Mouse (Mus musculus) small intestine, adult 2 months (tissue): ENCODE measurements at regions not wholly inside any gene's neighbourhood (a gene's known extent, or its start where the extent isn't known, plus 50 kb on each side); places are given as distances from the start of the nearest gene placed in this dataset.
A peak's percentile ranks its signal among the peaks of the same experiment; 100 is the strongest.

ENCODE experiments used
- H3K27ac ChIP-seq: fragments of 200-500 bp; 2 replicates; pipeline ENCODE4 v1.5.1; 2012; ENCODE audit warnings: low read depth, low read length, control low read depth, inconsistent platforms; ENCODE audit not compliant: insufficient read depth
- H3K27me3 ChIP-seq: fragments of 200-500 bp; 2 replicates; pipeline ENCODE4 v1.6.1; 2012; ENCODE audit warnings: mild to moderate bottlenecking, moderate library complexity, low read length, inconsistent platforms; ENCODE audit not compliant: control insufficient read depth, insufficient read depth
- H3K36me3 ChIP-seq: fragments of 200-500 bp; 2 replicates; pipeline ENCODE4 v1.6.1; 2012; ENCODE audit warnings: mild to moderate bottlenecking, low read length, control low read depth, inconsistent platforms; ENCODE audit not compliant: control insufficient read depth, insufficient read depth
- H3K4me1 ChIP-seq: fragments of 200-500 bp; 2 replicates; pipeline ENCODE4 v1.6.1; 2012; ENCODE audit warnings: low read length, inconsistent platforms, mixed read lengths; ENCODE audit not compliant: control insufficient read depth, insufficient read depth, insufficient read length
- H3K4me3 ChIP-seq: fragments of 200-500 bp; 2 replicates; pipeline ENCODE4 v1.5.1; 2012; ENCODE audit warnings: low read depth, mild to moderate bottlenecking, control low read depth, inconsistent platforms, low read length, moderate library complexity
- CTCF ChIP-seq: fragments of 200-500 bp; IDR thresholded peaks from 2 replicates; pipeline ENCODE4 v1.5.1; 2012; ENCODE audit warnings: low read depth, mild to moderate bottlenecking, control low read depth, inconsistent platforms, low read length, moderate library complexity, mixed read lengths; ENCODE audit not compliant: insufficient replicate concordance, insufficient read length; ENCODE audit errors: extremely low read depth
- POLR2A ChIP-seq: fragments of 200-500 bp; IDR thresholded peaks from 2 replicates; pipeline ENCODE4 v1.6.1; 2012; ENCODE audit warnings: low read depth, mild to moderate bottlenecking, control low read depth, inconsistent platforms, low read length, moderate library complexity
- WGBS: fragments of 180-500 bp; shearing (Covaris S2); methylation state at CpG from one replicate; pipeline ENCODE4 v1.1.7; 2018; 5-methylcytosine and 5-hydroxymethylcytosine counted together

DNA sequence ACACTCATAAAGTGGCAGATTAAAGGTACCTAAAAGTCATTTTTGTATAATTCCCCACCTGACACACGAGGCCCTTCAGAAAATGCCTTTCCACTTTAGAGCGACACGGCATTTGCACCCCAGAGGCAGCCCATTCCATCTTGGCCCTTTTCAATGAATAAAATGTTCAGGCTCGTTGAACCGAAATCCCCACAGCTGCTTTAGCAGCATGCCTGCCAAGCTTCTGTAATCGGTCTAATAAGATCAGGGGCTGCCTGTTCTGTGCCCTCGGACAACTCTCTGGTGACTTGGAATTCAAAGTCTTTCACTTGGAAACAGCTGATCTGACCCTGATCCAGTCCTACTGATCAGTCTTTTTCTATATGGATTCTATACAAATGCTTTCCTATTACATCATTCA lies 123.3 kb upstream of the Spon1 start:
- H3K27me3 ChIP-seq = no peaks in the 10 kb centered on the region
- no peak for TF ChIP-seq CTCF
- no peak for TF ChIP-seq POLR2A
- 87% methylated on average over 7 of the region's 7 CpGs for whole genome bisulfite sequencing
- H3K36me3 ChIP-seq = no peaks in the 10 kb centered on the region
- no peak overlapping the region for H3K4me3 ChIP-seq
- H3K27ac ChIP-seq = no peak overlapping the region
- no peaks in the 10 kb centered on the region for H3K4me1 ChIP-seq

DNA sequence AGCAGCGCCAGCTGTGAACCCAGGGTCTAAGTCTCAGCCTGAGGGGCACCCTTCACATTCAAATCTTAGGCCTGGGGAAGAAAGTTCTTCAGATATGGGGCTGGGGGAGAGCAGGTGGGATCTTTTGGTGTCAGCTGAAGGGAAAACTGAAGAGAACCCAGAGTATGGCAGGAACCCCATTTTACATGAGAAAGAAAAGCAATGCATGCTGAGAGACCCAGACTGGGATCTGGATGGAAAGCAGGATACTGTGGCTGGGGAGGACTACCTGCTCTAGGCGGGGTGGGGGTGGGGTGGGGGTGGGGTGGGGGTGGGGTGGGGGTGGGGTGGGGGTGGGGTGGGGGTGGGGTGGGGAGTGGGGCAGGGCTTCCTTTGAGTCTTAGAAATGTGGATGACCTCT lies 115.2 kb upstream of the Spon1 start:
- TF ChIP-seq POLR2A (no peak), CTCF (no peak)
- Histone ChIP-seq H3K4me3 (no peak overlapping the region), H3K27me3 (no peaks in the 10 kb centered on the region), H3K27ac (no peak overlapping the region), H3K36me3 (no peaks in the 10 kb centered on the region), H3K4me1 (no peaks in the 10 kb centered on the region)
- 75% methylated on average over 2 of the region's 2 CpGs for WGBS

DNA sequence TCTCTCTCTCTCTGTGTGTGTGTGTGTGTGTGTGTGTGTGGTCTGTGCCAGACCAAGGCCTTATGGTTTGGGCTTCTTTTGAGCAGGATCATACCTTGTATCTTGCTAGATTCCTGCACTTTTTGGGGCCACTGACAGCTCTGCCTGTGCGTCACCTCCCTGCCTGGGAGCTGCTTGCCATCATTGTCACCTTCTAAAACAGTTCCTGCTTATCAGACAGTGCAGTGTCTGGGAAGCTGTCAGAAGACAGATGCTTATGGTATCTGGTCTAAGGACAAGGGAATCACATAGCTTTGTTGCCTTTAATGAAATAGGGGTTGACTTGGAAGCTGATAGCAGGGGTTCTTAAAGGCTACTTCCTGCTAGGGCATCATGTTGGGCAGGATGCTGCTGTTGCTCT lies 114.1 kb upstream of the Spon1 start:
- Histone ChIP-seq H3K27ac (no peak overlapping the region), H3K27me3 (no peaks in the 10 kb centered on the region), H3K36me3 (no peaks in the 10 kb centered on the region), H3K4me3 (no peak overlapping the region), H3K4me1 (no peaks in the 10 kb centered on the region)
- WGBS = 74% methylated on average over 1 of the region's 1 CpGs
- TF ChIP-seq CTCF (no peak), POLR2A (no peak)

DNA sequence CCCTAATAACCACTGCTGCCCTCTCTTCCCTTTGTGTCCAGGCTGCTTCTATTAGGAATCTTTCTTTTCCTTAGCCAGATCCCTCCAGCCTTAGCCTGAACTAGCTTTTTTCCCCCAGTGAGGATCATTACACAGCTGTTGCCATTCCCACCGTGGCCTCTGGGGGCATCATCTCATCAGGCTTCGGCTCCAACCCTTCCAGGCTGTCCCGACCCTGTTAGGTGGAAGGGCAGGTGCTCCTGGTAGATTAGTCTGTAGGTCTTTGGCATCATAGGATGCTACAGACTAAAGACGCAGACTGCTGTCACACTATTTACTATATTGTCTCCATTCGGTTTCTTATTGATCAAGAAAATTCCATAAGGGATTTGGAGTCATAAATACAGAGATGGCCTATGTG lies 112.7 kb upstream of the Spon1 start:
- TF ChIP-seq POLR2A = no peak
- peak; percentile 56; the same call in 1 of the 2 replicates for TF ChIP-seq CTCF
- Histone ChIP-seq H3K4me3 (no peak overlapping the region), H3K36me3 (no peaks in the 10 kb centered on the region), H3K4me1 (no peaks in the 10 kb centered on the region), H3K27me3 (no peaks in the 10 kb centered on the region), H3K27ac (no peak overlapping the region)
- 24% methylated on average over 5 of the region's 5 CpGs for whole genome bisulfite sequencing

DNA sequence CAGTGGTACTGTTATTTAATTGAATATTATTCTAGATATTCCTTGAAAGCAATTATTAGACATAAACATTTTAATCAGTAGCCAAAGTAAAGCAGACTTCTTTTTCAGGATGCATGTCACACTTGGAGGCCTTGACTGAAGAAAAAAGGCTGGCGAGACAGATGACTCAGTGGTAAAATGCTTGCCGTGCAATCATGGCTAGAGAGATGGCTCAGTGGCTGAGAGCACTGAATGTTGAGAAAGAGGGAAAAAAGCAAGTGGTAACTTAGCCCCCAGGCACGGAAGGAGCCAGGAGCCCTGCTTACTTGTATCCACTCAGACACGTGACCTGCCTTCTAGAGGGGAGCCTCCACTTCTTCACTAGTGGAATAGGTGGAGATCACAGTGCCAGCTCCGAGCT lies 110.5 kb upstream of the Spon1 start:
- Histone ChIP-seq H3K4me3 (no peak overlapping the region), H3K4me1 (no peaks in the 10 kb centered on the region), H3K27ac (no peak overlapping the region), H3K27me3 (no peaks in the 10 kb centered on the region), H3K36me3 (no peaks in the 10 kb centered on the region)
- 83% methylated on average over 5 of the region's 5 CpGs for WGBS
- TF ChIP-seq CTCF = no peak
- no peak for TF ChIP-seq POLR2A

DNA sequence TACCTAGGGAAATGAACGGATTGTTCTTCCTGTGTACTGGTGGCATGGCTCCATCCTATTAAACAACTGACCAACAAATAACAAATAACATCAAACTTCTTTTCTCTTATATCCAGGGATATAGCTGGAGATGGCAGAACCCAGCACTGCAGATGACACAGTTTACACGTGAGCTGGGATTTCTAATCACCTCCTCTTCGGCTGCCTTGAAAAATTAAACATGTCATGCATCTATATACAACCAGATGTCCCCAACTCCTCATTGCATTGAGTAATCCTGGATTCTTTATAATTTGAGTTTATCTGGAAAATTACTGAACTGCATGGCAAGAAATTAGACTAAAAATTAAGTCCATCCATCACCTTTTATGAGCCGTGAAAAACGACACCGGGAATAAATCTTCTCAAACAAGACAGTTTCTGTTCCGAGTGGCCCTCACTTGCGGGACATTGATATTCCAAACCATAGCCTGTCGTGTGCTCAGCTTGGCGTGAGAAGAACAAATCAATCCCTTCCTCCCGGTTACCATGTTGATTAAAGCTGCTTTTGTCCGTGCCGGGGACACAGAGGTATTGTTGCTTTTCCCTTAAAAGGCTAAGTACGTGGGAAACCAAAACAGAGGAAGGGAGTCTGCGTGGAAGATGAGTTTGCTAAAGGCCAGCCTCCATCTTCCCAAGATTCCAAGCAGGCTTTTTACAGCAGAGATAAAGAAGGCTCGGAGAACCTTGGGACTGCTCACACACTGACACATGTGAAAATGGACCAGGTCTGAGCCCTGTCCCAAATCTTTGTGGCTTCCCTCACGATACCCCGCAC lies 92.8 kb upstream of the Spon1 start:
- H3K27ac ChIP-seq = no peak overlapping the region
- H3K27me3 ChIP-seq = no peaks in the 10 kb centered on the region
- H3K4me3 ChIP-seq = no peak overlapping the region
- no peaks in the 10 kb centered on the region for H3K4me1 ChIP-seq
- TF ChIP-seq POLR2A = no peak
- no peak for TF ChIP-seq CTCF
- WGBS = 66% methylated on average over 18 of the region's 18 CpGs
- H3K36me3 ChIP-seq = no peaks in the 10 kb centered on the region

DNA sequence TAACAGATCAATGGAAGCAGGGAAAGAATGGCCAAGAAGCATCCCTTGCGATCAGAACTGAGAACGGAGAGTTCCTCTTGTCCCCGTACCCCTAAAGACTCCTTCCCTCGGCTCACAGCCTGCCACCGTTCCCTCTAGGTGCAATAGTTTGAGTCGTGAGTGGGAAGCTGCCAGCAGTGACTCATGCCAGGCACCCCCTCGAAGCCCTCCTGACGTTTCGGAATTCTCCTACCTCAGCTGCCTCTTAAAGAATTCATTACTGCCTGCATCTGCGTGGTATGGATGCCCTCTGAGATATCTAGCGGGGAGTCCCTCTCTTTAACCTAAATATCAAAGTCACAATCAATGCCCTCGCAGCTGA lies 92.2 kb upstream of the Spon1 start:
- WGBS = 68% methylated on average over 12 of the region's 12 CpGs
- no peaks in the 10 kb centered on the region for H3K36me3 ChIP-seq
- no peak overlapping the region for H3K4me3 ChIP-seq
- H3K4me1 ChIP-seq = no peaks in the 10 kb centered on the region
- no peaks in the 10 kb centered on the region for H3K27me3 ChIP-seq
- H3K27ac ChIP-seq = no peak overlapping the region
- TF ChIP-seq POLR2A (no peak), CTCF (no peak)

DNA sequence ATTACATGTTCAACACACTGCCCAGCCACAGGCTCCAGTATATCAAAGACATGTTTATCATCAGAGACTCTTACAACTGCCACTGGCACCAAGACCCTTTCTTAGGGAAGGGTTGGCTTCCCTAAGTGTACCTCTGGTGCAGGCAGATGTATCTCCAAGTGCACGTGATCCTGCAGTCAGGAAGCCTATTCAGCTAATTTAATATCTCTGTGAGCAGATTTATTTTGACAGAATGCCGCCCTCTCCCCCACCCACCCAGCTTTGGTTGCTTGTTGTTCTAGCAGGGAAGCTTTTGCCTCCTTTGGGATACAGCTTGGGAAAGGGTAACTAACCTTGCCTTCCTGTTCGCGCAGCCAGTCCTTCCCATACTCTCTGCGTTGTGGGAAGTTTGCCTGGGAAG lies 83.5 kb upstream of the Spon1 start:
- no peak for TF ChIP-seq CTCF
- no peak for TF ChIP-seq POLR2A
- WGBS = 79% methylated on average over 5 of the region's 5 CpGs
- no peaks in the 10 kb centered on the region; the same call in 1 of the 2 replicates for H3K27me3 ChIP-seq
- H3K36me3 ChIP-seq = no peaks in the 10 kb centered on the region
- no peaks in the 10 kb centered on the region for H3K4me1 ChIP-seq
- no peak overlapping the region for H3K4me3 ChIP-seq
- H3K27ac ChIP-seq = no peak overlapping the region
